Comparison of ENCODE assay signal across 19 mouse cellular contexts in genomic region chr5:118044907-118045306, GRCm38 (mm10). TPM values are rescaled to one million over a fixed set of nuclear protein-coding genes. Genes with fewer than 3 reads are reported as not detected.
DNase-seq lines count a peak whose midpoint lies in the region; TF ChIP-seq lines count a peak whose summit lies in the region.
"Had no signal": no experiment of that assay in that cellular context is flagged by ENCODE, and none has a peak within 500 bp of the region (broad histone marks: within the 10 kb centered on the region; RNA-seq: fewer than 3 reads in every experiment).

No protein-coding gene starts in this region.

- no peak overlapping the region for H3K4me3 ChIP-seq in layer of hippocampus, adult 2 months
- H3K4me3 ChIP-seq: embryonic facial prominence, embryonic 15.5 days; hindbrain, embryonic 15.5 days; limb, embryonic 15.5 days; midbrain, embryonic 15.5 days; neural tube, embryonic 13.5 days had no signal

- peak; percentile 76 for DNase-seq in layer of hippocampus, adult 11-12 months (ENCODE audit: low spot score)
- no peak for DNase-seq in layer of hippocampus, adult 9-10 months (ENCODE audit: low spot score)
- peak; percentile 84 for DNase-seq in brain, embryonic 14.5 days (ENCODE audit: low read depth)
- DNase-seq in cerebellum, adult 9-10 months: peak; percentile 91
- DNase-seq in layer of hippocampus, adult 2 months (ENCODE audit: low spot score in 2 of 2): peak; percentile 78 to 84
- DNase-seq in kidney, adult 9 months: no peak
- no peak for DNase-seq in heart, postnatal 10 days
- no peak for DNase-seq in ovary, postnatal 10 days (ENCODE audit: low spot score)
- DNase-seq: heart, adult 11 months; kidney, adult 8-10 months; lung, adult 2 months; retina, postnatal 1 day had no signal

- intact Hi-C loops in heart, postnatal 10 days (cut with DNase I): no loop called here

- TF ChIP-seq POLR2A in brain, embryonic 14.5 days (IDR thresholded peaks at IDR 0.05; ENCODE audit: borderline replicate concordance, extremely low read depth, insufficient read depth, insufficient read length, poor library complexity, severe bottlenecking): no peak

- no peak for TF ChIP-seq CTCF in brain, embryonic 14.5 days (IDR thresholded peaks at IDR 0.05; ENCODE audit: borderline replicate concordance, extremely low read depth, insufficient read depth, insufficient read length)
- TF ChIP-seq CTCF in layer of hippocampus, adult 2 months (conservative IDR thresholded peaks at IDR 0.05): no peak

- H3K27ac ChIP-seq in layer of hippocampus, adult 2 months: no peak overlapping the region
- H3K27ac ChIP-seq: embryonic facial prominence, embryonic 15.5 days; hindbrain, embryonic 15.5 days; limb, embryonic 15.5 days; macrophage; midbrain, embryonic 15.5 days; neural tube, embryonic 13.5 days had no signal

RNA-seq across cellular contexts. Expression of gene Tesc, which starts 17.4 kb away (rescaled TPM):
- 2.6 and 3.0 TPM in 2 replicates for polyA plus RNA-seq in brain, embryonic 14.5 days (2012; rRNA removed)
- total RNA-seq in layer of hippocampus, adult 2 months (2021): 10 to 100 TPM; 88.0 to 91.2 TPM
- total RNA-seq in heart, postnatal 10 days (2021): 100 to 1,000 TPM; 111 to 112 TPM
- total RNA-seq: MEL had no signal
- polyA plus RNA-seq: macrophage had no signal

Comparison
In these comparisons a context has a peak if more than half of its experiments do, and no peak if none do; other contexts are left out.
1. DNase-seq: peak in layer of hippocampus, adult 11-12 months (single experiment), brain, embryonic 14.5 days (single experiment), cerebellum, adult 9-10 months (single experiment) and layer of hippocampus, adult 2 months (2 of 2); none in layer of hippocampus, adult 9-10 months (single experiment), kidney, adult 9 months (single experiment), heart, postnatal 10 days (0 of 2) and ovary, postnatal 10 days (single experiment).